Mouse (Mus musculus) stomach, postnatal 0 days (tissue): Measurements from ENCODE around the gene Khdc1a.

Experiments used
- CTCF ChIP-seq: IDR thresholded peaks from 2 replicates; pipeline ENCODE4 v1.5.1; 2016; ENCODE audit warnings: antibody characterized with exemption, low read depth, mild to moderate bottlenecking, moderate library complexity
- EP300 ChIP-seq: optimal IDR thresholded peaks from 2 replicates; pipeline ENCODE3; 2016; ENCODE audit warnings: antibody characterized with exemption

GRCm38 (mm10) chr1:21323996-21324574 lies 25.4 kb upstream of the Khdc1a start:
- TF ChIP-seq CTCF (no peak), EP300 (no peak)
